Mouse (Mus musculus): ENCODE data around the gene Fam219b. TPM values are rescaled to one million over a fixed set of nuclear protein-coding genes. Genes with fewer than 3 reads are reported as not detected.
A peak's percentile ranks its signal among the peaks of the same experiment; 100 is the strongest.

Gene Fam219b
- total RNA-seq, 2 experiments from 2014 or later: 0.19 to 4.7 TPM

GRCm38 (mm10) chr9:57560263-57560662 is 22.9 kb downstream of the Fam219b start:
- no peak for ATAC-seq (replicated peaks; ENCODE audit: low FRiP score, poor library complexity, severe bottlenecking)

GRCm38 (mm10) chr9:57560861-57561710 is 23.8 kb downstream of the Fam219b start, which contains the start of gene Scamp2:
Gene Scamp2 (plus strand): TSS chr9:57560943.
- peak; percentile 98 for ATAC-seq (replicated peaks; ENCODE audit: low FRiP score, poor library complexity, severe bottlenecking)

- no peak for ATAC-seq (replicated peaks; ENCODE audit: low FRiP score, poor library complexity, severe bottlenecking)
Observed at GRCm38 (mm10) chr9:57561711-57562099, 24.4 kb downstream of the Fam219b start.

GRCm38 (mm10) chr9:57562896-57563372 is 25.6 kb downstream of the Fam219b start:
- no peak for ATAC-seq (replicated peaks; ENCODE audit: low FRiP score, poor library complexity, severe bottlenecking)

- no peak for ATAC-seq (replicated peaks; ENCODE audit: low FRiP score, poor library complexity, severe bottlenecking)
Observed at GRCm38 (mm10) chr9:57564609-57565008, 27.3 kb downstream of the Fam219b start.

GRCm38 (mm10) chr9:57565741-57566221 is 28.5 kb downstream of the Fam219b start:
- ATAC-seq (replicated peaks; ENCODE audit: low FRiP score, poor library complexity, severe bottlenecking): no peak

- no peak for ATAC-seq (replicated peaks; ENCODE audit: low FRiP score, poor library complexity, severe bottlenecking)
Observed at GRCm38 (mm10) chr9:57566846-57567245, 29.5 kb downstream of the Fam219b start.

GRCm38 (mm10) chr9:57568500-57568899 is 31.2 kb downstream of the Fam219b start:
- no peak for ATAC-seq (replicated peaks; ENCODE audit: low FRiP score, poor library complexity, severe bottlenecking)

GRCm38 (mm10) chr9:57574397-57574796 is 37.1 kb downstream of the Fam219b start:
- no peak for ATAC-seq (replicated peaks; ENCODE audit: low FRiP score, poor library complexity, severe bottlenecking)

GRCm38 (mm10) chr9:57575577-57575976 is 38.2 kb downstream of the Fam219b start:
- no peak for ATAC-seq (replicated peaks; ENCODE audit: low FRiP score, poor library complexity, severe bottlenecking)

- peak; percentile 95 for ATAC-seq (replicated peaks; ENCODE audit: low FRiP score, poor library complexity, severe bottlenecking)
Observed at GRCm38 (mm10) chr9:57577144-57577849, 40.0 kb downstream of the Fam219b start.

GRCm38 (mm10) chr9:57584991-57585390 is 47.7 kb downstream of the Fam219b start:
- ATAC-seq (replicated peaks; ENCODE audit: low FRiP score, poor library complexity, severe bottlenecking): no peak

- peak; percentile 90 for ATAC-seq (replicated peaks; ENCODE audit: low FRiP score, poor library complexity, severe bottlenecking)
Observed at GRCm38 (mm10) chr9:57589224-57590126, 52.1 kb downstream of the Fam219b start, which contains the start of gene Ulk3. Gene Ulk3 (plus strand): TSS chr9:57589452.

- no peak for ATAC-seq (replicated peaks; ENCODE audit: low FRiP score, poor library complexity, severe bottlenecking)
Observed at GRCm38 (mm10) chr9:57590726-57591125, 53.4 kb downstream of the Fam219b start.

Other genes starting within 250 kb of the Fam219b start
- gene Ppcdc, start 97.4 kb upstream of the Fam219b start, total RNA-seq (2015; ENCODE audit: low replicate concordance): 1.3 and 4.8 TPM in 2 replicates
- gene Ppcdc, start 97.4 kb upstream of the Fam219b start, total RNA-seq (2017; ENCODE audit: low replicate concordance): 4.3 and 5.4 TPM in 2 replicates
- gene Scamp5, start 69.5 kb upstream of the Fam219b start, total RNA-seq (2015; ENCODE audit: low replicate concordance): 1.0 TPM in 1 of 2 replicates, not detected in the other
- gene Scamp5, start 69.5 kb upstream of the Fam219b start, total RNA-seq (2017; ENCODE audit: low replicate concordance): 0.14 and 0.17 TPM in 2 replicates
- gene Rpp25, start 33.5 kb upstream of the Fam219b start, total RNA-seq (2015; ENCODE audit: low replicate concordance): not detected in 2 replicates
- gene Rpp25, start 33.5 kb upstream of the Fam219b start, total RNA-seq (2017; ENCODE audit: low replicate concordance): not detected in 2 replicates
- gene Cox5a, start 16.3 kb upstream of the Fam219b start, total RNA-seq (2015; ENCODE audit: low replicate concordance): 134 and 146 TPM in 2 replicates
- 23.7 and 45.9 TPM in 2 replicates for gene Cox5a, start 16.3 kb upstream of the Fam219b start, total RNA-seq (2017; ENCODE audit: low replicate concordance)
- 2.7 and 12.9 TPM in 2 replicates for gene Mpi, start 15.2 kb downstream of the Fam219b start, total RNA-seq (2015; ENCODE audit: low replicate concordance)
- gene Mpi, start 15.2 kb downstream of the Fam219b start, total RNA-seq (2017; ENCODE audit: low replicate concordance): 2.8 and 5.9 TPM in 2 replicates
- gene Scamp2, start 23.4 kb downstream of the Fam219b start, total RNA-seq (2015; ENCODE audit: low replicate concordance): 25.4 and 27.0 TPM in 2 replicates
- gene Scamp2, start 23.4 kb downstream of the Fam219b start, total RNA-seq (2017; ENCODE audit: low replicate concordance): 13.1 and 13.7 TPM in 2 replicates
- gene Ulk3, start 51.9 kb downstream of the Fam219b start, total RNA-seq (2015; ENCODE audit: low replicate concordance): 1.5 TPM in 1 of 2 replicates, not detected in the other
- 0.28 TPM in 1 of 2 replicates, not detected in the other for gene Ulk3, start 51.9 kb downstream of the Fam219b start, total RNA-seq (2017; ENCODE audit: low replicate concordance)
- not detected in 2 replicates for gene Cplx3, start 68.8 kb downstream of the Fam219b start, total RNA-seq (2015; ENCODE audit: low replicate concordance)
- gene Cplx3, start 68.8 kb downstream of the Fam219b start, total RNA-seq (2017; ENCODE audit: low replicate concordance): 0.34 TPM in 1 of 2 replicates, not detected in the other
- not detected in 2 replicates for gene Lman1l, start 83.2 kb downstream of the Fam219b start, total RNA-seq (2015; ENCODE audit: low replicate concordance)
- not detected in 2 replicates for gene Lman1l, start 83.2 kb downstream of the Fam219b start, total RNA-seq (2017; ENCODE audit: low replicate concordance)
- 31.6 and 44.6 TPM in 2 replicates for gene Csk, start 116.1 kb downstream of the Fam219b start, total RNA-seq (2015; ENCODE audit: low replicate concordance)
- gene Csk, start 116.1 kb downstream of the Fam219b start, total RNA-seq (2017; ENCODE audit: low replicate concordance): 12.1 and 40.8 TPM in 2 replicates
- not detected in 2 replicates for gene Cyp1a2, start 146.2 kb downstream of the Fam219b start, total RNA-seq (2015; ENCODE audit: low replicate concordance)
- not detected in 2 replicates for gene Cyp1a2, start 146.2 kb downstream of the Fam219b start, total RNA-seq (2017; ENCODE audit: low replicate concordance)
- gene Cyp1a1, start 150.4 kb downstream of the Fam219b start, total RNA-seq (2015; ENCODE audit: low replicate concordance): not detected in 2 replicates
- gene Cyp1a1, start 150.4 kb downstream of the Fam219b start, total RNA-seq (2017; ENCODE audit: low replicate concordance): not detected in 2 replicates
- gene Edc3, start 171.0 kb downstream of the Fam219b start, total RNA-seq (2015; ENCODE audit: low replicate concordance): 2.9 and 3.3 TPM in 2 replicates
- gene Edc3, start 171.0 kb downstream of the Fam219b start, total RNA-seq (2017; ENCODE audit: low replicate concordance): 1.5 and 6.7 TPM in 2 replicates
- gene Clk3, start 228.3 kb downstream of the Fam219b start, total RNA-seq (2015; ENCODE audit: low replicate concordance): 234 and 296 TPM in 2 replicates
- 403 and 420 TPM in 2 replicates for gene Clk3, start 228.3 kb downstream of the Fam219b start, total RNA-seq (2017; ENCODE audit: low replicate concordance)

All from erythroblast, adult 5-6 weeks (primary cell).